Mouse (Mus musculus) MEL (cell line): ENCODE data around the gene Fam131b. TPM values are rescaled to one million over a fixed set of nuclear protein-coding genes. Genes with fewer than 3 reads are reported as not detected.

Source experiments
- DNase-seq: peaks from one replicate; pipeline ENCODE4 v3.0.0; 2011; ENCODE audit warnings: low read depth, low spot score
- H3K27ac ChIP-seq: 2 replicates; pipeline ENCODE4 v1.5.1; 2012; ENCODE audit warnings: low read depth, mild to moderate bottlenecking, control low read depth, low read length, moderate library complexity; ENCODE audit not compliant: control insufficient read depth
- H3K27me3 ChIP-seq, 2 experiments: fragments of 150-350 bp in 1 of 2; sonication (generic) in 1 of 2; 2 replicates each; pipeline ENCODE4 v1.6.1; 2012; ENCODE audit warnings: low read length in 2 of 2, mild to moderate bottlenecking in 2 of 2, improper control_type of control experiment in 1 of 2, moderate library complexity in 1 of 2; ENCODE audit not compliant: insufficient read depth in 2 of 2, control insufficient read depth in 1 of 2
- H3K36me3 ChIP-seq, 2 experiments: 2 replicates each; pipeline ENCODE4 v1.6.1; 2012 to 2014; ENCODE audit warnings: low read length in 2 of 2, improper control_type of control experiment in 1 of 2, inconsistent platforms in 1 of 2, mild to moderate bottlenecking in 1 of 2; ENCODE audit not compliant: insufficient read depth in 2 of 2, control insufficient read depth in 1 of 2
- H3K4me1 ChIP-seq, 2 experiments: fragments of 150-350 bp in 1 of 2; sonication (generic) in 1 of 2; 2 replicates each; pipeline ENCODE4 v1.6.1; 2012; ENCODE audit warnings: low read length in 2 of 2, improper control_type of control experiment in 1 of 2, mild to moderate bottlenecking in 1 of 2; ENCODE audit not compliant: insufficient read depth in 2 of 2, control insufficient read depth in 1 of 2
- H3K4me3 ChIP-seq, 2 experiments: fragments of 150-350 bp in 1 of 2; sonication (generic) in 1 of 2; 2 replicates each; pipeline ENCODE4 v1.5.1; 2012; ENCODE audit warnings: low read depth in 2 of 2, low read length in 2 of 2, mild to moderate bottlenecking in 2 of 2, moderate library complexity in 2 of 2, control low read depth in 1 of 2, improper control_type of control experiment in 1 of 2; ENCODE audit not compliant: control insufficient read depth in 1 of 2, insufficient read depth in 1 of 2
- H3K79me2 ChIP-seq: 2 replicates; pipeline ENCODE4 v1.6.1; 2012; ENCODE audit warnings: mild to moderate bottlenecking, low read length, moderate library complexity; ENCODE audit not compliant: control insufficient read depth, poor library complexity, insufficient read depth
- H3K9ac ChIP-seq: 2 replicates; pipeline ENCODE4 v1.6.1; 2012; ENCODE audit warnings: low read depth, mild to moderate bottlenecking, control low read depth, low read length, moderate library complexity; ENCODE audit not compliant: control insufficient read depth, poor library complexity, severe bottlenecking
- H3K9me3 ChIP-seq: fragments of 150-350 bp; sonication (generic); replicated peaks from 2 replicates; pipeline ENCODE4 v1.6.1; 2012; ENCODE audit warnings: mild to moderate bottlenecking, low read length, improper control_type of control experiment, moderate library complexity; ENCODE audit not compliant: insufficient read depth
- BHLHE40 ChIP-seq: IDR thresholded peaks from 2 replicates; pipeline ENCODE4 v1.6.1; 2012; ENCODE audit warnings: low read depth, mild to moderate bottlenecking, inconsistent platforms, low read length, improper control_type of control experiment, borderline replicate concordance
- CHD1 ChIP-seq: IDR thresholded peaks from 2 replicates; pipeline ENCODE4 v1.6.1; 2012; ENCODE audit warnings: low read depth, mild to moderate bottlenecking, inconsistent platforms, low read length, improper control_type of control experiment
- CHD2 ChIP-seq: IDR thresholded peaks from 2 replicates; pipeline ENCODE4 v1.6.1; 2011; ENCODE audit warnings: low read length, improper control_type of control experiment
- CTCF ChIP-seq, 3 experiments: IDR thresholded peaks in 2 of 3; conservative IDR thresholded peaks in 1 of 3; 2 replicates each; pipeline ENCODE4 v1.5.1; 2011 to 2012; ENCODE audit warnings: low read length in 3 of 3, low read depth in 2 of 3, mild to moderate bottlenecking in 2 of 3, improper control_type of control experiment in 1 of 3, inconsistent platforms in 1 of 3, mixed read lengths in 1 of 3, moderate library complexity in 1 of 3; ENCODE audit not compliant: control insufficient read depth in 1 of 3, insufficient read depth in 1 of 3, poor library complexity in 1 of 3, severe bottlenecking in 1 of 3
- E2F4 ChIP-seq: IDR thresholded peaks from 2 replicates; pipeline ENCODE4 v1.6.1; 2011; ENCODE audit warnings: low read depth, low read length, improper control_type of control experiment, borderline replicate concordance
- ELF1 ChIP-seq: IDR thresholded peaks from 2 replicates; pipeline ENCODE4 v1.6.1; 2014; ENCODE audit warnings: low read depth, mild to moderate bottlenecking, inconsistent platforms, low read length, improper control_type of control experiment, moderate library complexity
- EP300 ChIP-seq, 2 experiments: IDR thresholded peaks; 2 replicates each; pipeline ENCODE4 v1.6.1; 2011; ENCODE audit warnings: improper control_type of control experiment in 2 of 2, low read length in 2 of 2, low read depth in 1 of 2, mild to moderate bottlenecking in 1 of 2
- ETS1 ChIP-seq: IDR thresholded peaks from 2 replicates; pipeline ENCODE4 v1.6.1; 2012; ENCODE audit warnings: low read depth, mild to moderate bottlenecking, inconsistent platforms, low read length, improper control_type of control experiment, moderate library complexity
- GABPA ChIP-seq: IDR thresholded peaks from 2 replicates; pipeline ENCODE4 v1.6.1; 2012; ENCODE audit warnings: low read depth, mild to moderate bottlenecking, inconsistent platforms, low read length, improper control_type of control experiment, moderate library complexity
- GATA1 ChIP-seq: IDR thresholded peaks from 2 replicates; pipeline ENCODE4 v1.6.1; 2011; ENCODE audit warnings: low read depth, low read length, improper control_type of control experiment
- HCFC1 ChIP-seq: IDR thresholded peaks from 2 replicates; pipeline ENCODE4 v1.6.1; 2012; ENCODE audit warnings: low read depth, mild to moderate bottlenecking, inconsistent platforms, low read length, improper control_type of control experiment, moderate library complexity
- JUND ChIP-seq: IDR thresholded peaks from 2 replicates; pipeline ENCODE4 v1.6.1; 2011; ENCODE audit warnings: low read depth, mild to moderate bottlenecking, improper control_type of control experiment, low read length
- KAT2A ChIP-seq: conservative IDR thresholded peaks from 2 replicates; pipeline ENCODE4 v1.6.1; 2012; ENCODE audit warnings: low read depth, low read length, improper control_type of control experiment, inconsistent platforms
- MAFK ChIP-seq: IDR thresholded peaks from 2 replicates; pipeline ENCODE4 v1.6.1; 2011; ENCODE audit warnings: low read depth, mild to moderate bottlenecking, low read length, improper control_type of control experiment, borderline replicate concordance
- MAX ChIP-seq: IDR thresholded peaks from 2 replicates; pipeline ENCODE4 v1.6.1; 2011; ENCODE audit warnings: low read length, improper control_type of control experiment
- MAZ ChIP-seq: IDR thresholded peaks from 2 replicates; pipeline ENCODE4 v1.6.1; 2012; ENCODE audit warnings: low read depth, mild to moderate bottlenecking, inconsistent platforms, low read length, improper control_type of control experiment
- MEF2A ChIP-seq: IDR thresholded peaks from 2 replicates; pipeline ENCODE4 v1.6.1; 2014; ENCODE audit warnings: low read depth, mild to moderate bottlenecking, inconsistent platforms, low read length, improper control_type of control experiment; ENCODE audit not compliant: poor library complexity, insufficient replicate concordance, severe bottlenecking; ENCODE audit errors: extremely low read depth
- MXI1 ChIP-seq: IDR thresholded peaks from 2 replicates; pipeline ENCODE4 v1.6.1; 2011; ENCODE audit warnings: mild to moderate bottlenecking, low read depth, low read length, improper control_type of control experiment
- MYB ChIP-seq: IDR thresholded peaks from 2 replicates; pipeline ENCODE4 v1.6.1; 2011; ENCODE audit warnings: mild to moderate bottlenecking, low read depth, low read length, improper control_type of control experiment
- MYC ChIP-seq: IDR thresholded peaks from 2 replicates; pipeline ENCODE4 v1.6.1; 2011; ENCODE audit warnings: low read depth, mild to moderate bottlenecking, low read length, improper control_type of control experiment, moderate library complexity
- NRF1 ChIP-seq: IDR thresholded peaks from 2 replicates; pipeline ENCODE4 v1.6.1; 2014; ENCODE audit warnings: low read depth, mild to moderate bottlenecking, inconsistent platforms, low read length, improper control_type of control experiment, moderate library complexity; ENCODE audit not compliant: poor library complexity, insufficient read depth, severe bottlenecking
- POLR2A ChIP-seq, 2 experiments: IDR thresholded peaks; 2 replicates each; pipeline ENCODE4 v1.6.1; 2011 to 2012; ENCODE audit warnings: low read length in 2 of 2, mild to moderate bottlenecking in 2 of 2, control low read depth in 1 of 2, improper control_type of control experiment in 1 of 2, low read depth in 1 of 2, moderate library complexity in 1 of 2; ENCODE audit not compliant: control insufficient read depth in 1 of 2, insufficient read depth in 1 of 2, poor library complexity in 1 of 2
- POLR2AphosphoS2 ChIP-seq: IDR thresholded peaks from 2 replicates; pipeline ENCODE4 v1.6.1; 2011; ENCODE audit warnings: low read length, improper control_type of control experiment
- POLR2AphosphoS5 ChIP-seq: IDR thresholded peaks from 2 replicates; pipeline ENCODE4 v1.6.1; 2012; ENCODE audit warnings: low read depth, borderline replicate concordance, mild to moderate bottlenecking, inconsistent platforms, low read length, moderate library complexity, mixed read lengths
- RAD21 ChIP-seq: IDR thresholded peaks from 2 replicates; pipeline ENCODE4 v1.6.1; 2011; ENCODE audit warnings: mild to moderate bottlenecking, low read depth, low read length, improper control_type of control experiment
- RCOR1 ChIP-seq: IDR thresholded peaks from 2 replicates; pipeline ENCODE4 v1.6.1; 2012; ENCODE audit warnings: low read depth, mild to moderate bottlenecking, inconsistent platforms, low read length, improper control_type of control experiment
- SIN3A ChIP-seq: IDR thresholded peaks from 2 replicates; pipeline ENCODE4 v1.6.1; 2012; ENCODE audit warnings: low read length, improper control_type of control experiment, inconsistent platforms
- SMC3 ChIP-seq: IDR thresholded peaks from 2 replicates; pipeline ENCODE4 v1.6.1; 2011; ENCODE audit warnings: low read depth, low read length, improper control_type of control experiment
- TAL1 ChIP-seq: IDR thresholded peaks from 2 replicates; pipeline ENCODE4 v1.6.1; 2012; ENCODE audit warnings: mild to moderate bottlenecking, inconsistent platforms, low read length, moderate library complexity, mixed read lengths
- TBP ChIP-seq: IDR thresholded peaks from 2 replicates; pipeline ENCODE4 v1.8.0; 2011; ENCODE audit warnings: low read depth, low read length, improper control_type of control experiment
- TCF12 ChIP-seq: IDR thresholded peaks from 2 replicates; pipeline ENCODE4 v1.6.1; 2014; ENCODE audit warnings: low read depth, mild to moderate bottlenecking, inconsistent platforms, low read length, improper control_type of control experiment, moderate library complexity
- UBTF ChIP-seq: IDR thresholded peaks from 2 replicates; pipeline ENCODE4 v1.6.1; 2012; ENCODE audit warnings: low read depth, mild to moderate bottlenecking, inconsistent platforms, low read length, improper control_type of control experiment, moderate library complexity, borderline replicate concordance; ENCODE audit not compliant: insufficient read depth
- USF1 ChIP-seq: IDR thresholded peaks from 2 replicates; pipeline ENCODE4 v1.6.1; 2014; ENCODE audit warnings: low read depth, mild to moderate bottlenecking, inconsistent platforms, low read length, improper control_type of control experiment, moderate library complexity
- USF2 ChIP-seq, 2 experiments: IDR thresholded peaks; 2 replicates each; pipeline ENCODE4 v1.6.1; 2011 to 2012; ENCODE audit warnings: improper control_type of control experiment in 2 of 2, low read length in 2 of 2, borderline replicate concordance in 1 of 2, inconsistent platforms in 1 of 2, low read depth in 1 of 2, mild to moderate bottlenecking in 1 of 2; ENCODE audit not compliant: insufficient read depth in 1 of 2
- ZC3H11A ChIP-seq: IDR thresholded peaks from 2 replicates; pipeline ENCODE4 v1.6.1; 2012; ENCODE audit warnings: low read depth, mild to moderate bottlenecking, inconsistent platforms, low read length, improper control_type of control experiment
- ZKSCAN1 ChIP-seq: IDR thresholded peaks from 2 replicates; pipeline ENCODE4 v1.6.1; 2012; ENCODE audit warnings: low read depth, mild to moderate bottlenecking, inconsistent platforms, low read length, improper control_type of control experiment, moderate library complexity
- ZMIZ1 ChIP-seq: IDR thresholded peaks from 2 replicates; pipeline ENCODE4 v1.6.1; 2012; ENCODE audit warnings: low read depth, mild to moderate bottlenecking, inconsistent platforms, low read length, improper control_type of control experiment, moderate library complexity
- ZNF384 ChIP-seq: IDR thresholded peaks from 2 replicates; pipeline ENCODE4 v1.6.1; 2012; ENCODE audit warnings: low read depth, mild to moderate bottlenecking, inconsistent platforms, low read length, improper control_type of control experiment
- polyA plus RNA-seq, 2 experiments: library from polyadenylated mRNA; stranded (reverse) in 1 of 2; unstranded in 1 of 2; fragments of >175 nt in 1 of 2; fragments of >200 nt in 1 of 2; gene quantifications; 2 replicates each; pipeline versions ENCODE4 v1.2.1 to v1.2.4; 2012; ENCODE audit warnings: low replicate concordance in 2 of 2, low read depth in 1 of 2; ENCODE audit not compliant: insufficient read length in 2 of 2, insufficient read depth in 1 of 2, missing spikeins in 1 of 2
- total RNA-seq: library from RNA; depleted of rRNA; stranded (reverse); fragments of 300-350 nt; gene quantifications from 2 replicates; pipeline ENCODE4 v1.2.3, GENCODE M21; 2012

The Fam131b gene
- total and polyA plus RNA-seq, 3 experiments: 0.06 TPM; not detected in 2

DNA sequence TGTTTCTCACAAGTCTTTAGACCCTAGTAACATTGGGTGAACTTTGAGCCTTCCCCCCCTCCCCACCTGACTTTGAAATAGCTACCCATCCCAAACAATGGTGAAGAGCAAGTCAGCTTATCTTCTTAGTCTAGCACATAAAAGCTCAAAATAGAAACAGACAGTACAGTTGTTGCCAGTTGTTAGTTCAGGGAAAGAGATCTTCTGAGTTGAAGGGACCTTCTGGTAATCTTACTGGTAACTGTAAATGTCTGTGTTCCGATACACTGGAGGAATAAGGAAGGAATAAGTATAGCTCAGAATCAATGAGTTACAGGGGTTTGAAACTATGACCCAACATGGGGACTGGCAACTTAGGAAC is 28.0 kb upstream of the Fam131b start:
- peaks cover 11 to 48% of the 10 kb centered on the region in 2 experiments for H3K4me1 ChIP-seq
- peak; percentile 60 for DNase-seq
- H3K27ac ChIP-seq: peak overlapping the region; percentile 75
- no peaks in the 10 kb centered on the region for H3K27me3 ChIP-seq
- H3K9me3 ChIP-seq: no peaks in the 10 kb centered on the region
- peak overlapping the region; percentile 3; the same call in 1 of the 2 replicates for H3K9ac ChIP-seq
- H3K36me3 ChIP-seq: peaks cover 0 to 30% of the 10 kb centered on the region in 2 experiments; a peak in 2 of 4 replicates
- H3K79me2 ChIP-seq: peaks cover 3% of the 10 kb centered on the region
- no peak overlapping the region; a peak in 1 of 4 replicates for H3K4me3 ChIP-seq
- TF ChIP-seq MAZ (no peak), MAX (no peak), E2F4 (no peak), ZMIZ1 (no peak), JUND (no peak), RAD21 (no peak), UBTF (no peak), CTCF (IDR thresholded peaks at IDR 0.05 in 2 of 3, conservative IDR thresholded peaks at IDR 0.05 in 1 of 3; ENCODE audit: control insufficient read depth in 1 of 3, insufficient read depth in 1 of 3, low read depth in 2 of 3, low read length in 3 of 3, poor library complexity in 1 of 3, severe bottlenecking in 1 of 3) (no peak), SMC3 (no peak), TCF12 (peak; percentile 39; the same call in 1 of the 2 replicates), MYB (peak; percentile 43; the same call in 1 of the 2 replicates), MAFK (no peak), SIN3A (no peak), HCFC1 (no peak), POLR2A (IDR thresholded peaks at IDR 0.05; ENCODE audit: control insufficient read depth in 1 of 2, insufficient read depth in 1 of 2, low read depth in 1 of 2, low read length in 2 of 2, poor library complexity in 1 of 2) (no peak), BHLHE40 (no peak), ETS1 (peak; percentile 50; the same call in 1 of the 2 replicates), USF1 (no peak), POLR2AphosphoS2 (no peak), NRF1 (no peak), TBP (peak; percentile 80), ELF1 (no peak), TAL1 (peak; percentile 37), POLR2AphosphoS5 (no peak), RCOR1 (no peak), GATA1 (no peak; the same call in 1 of the 2 replicates), USF2 (IDR thresholded peaks at IDR 0.05; ENCODE audit: borderline replicate concordance in 1 of 2, insufficient read depth in 1 of 2, low read depth in 1 of 2, low read length in 2 of 2) (no peak), EP300 (IDR thresholded peaks at IDR 0.05; ENCODE audit: low read depth in 1 of 2, low read length in 2 of 2) (peak; percentile 58 to 72), GABPA (no peak), ZNF384 (no peak), ZC3H11A (no peak), ZKSCAN1 (no peak), CHD2 (no peak), MXI1 (peak; percentile 12; the same call in 1 of the 2 replicates), CHD1 (no peak), MEF2A (peak; percentile 81; the same call in 1 of the 2 replicates), MYC (no peak), KAT2A (no peak)
